Mouse (Mus musculus) hindbrain, embryonic 11.5 days (tissue): ENCODE measurements at regions not wholly inside any gene's neighbourhood (a gene's known extent, or its start where the extent isn't known, plus 50 kb on each side); places are given as distances from the start of the nearest gene placed in this dataset.

Experiments used
- ATAC-seq: fragments of 200-750 bp; cut with Nextera tagmentation; 2 replicates; pipeline ENCODE4 v1.8.0; 2017; ENCODE audit warnings: mild to moderate bottlenecking, moderate TSS enrichment, moderate library complexity; ENCODE audit not compliant: low FRiP score
- DNase-seq: peaks from one replicate; pipeline ENCODE4 v3.0.0-alpha.2; 2015; ENCODE audit warnings: low spot score
- H3K27ac ChIP-seq: fragments of 300-500 bp; sonication (generic); 2 replicates; pipeline ENCODE4 v1.5.1; 2014; ENCODE audit warnings: mild to moderate bottlenecking, low read depth, low read length
- H3K27me3 ChIP-seq: fragments of 300-500 bp; sonication (generic); 2 replicates; pipeline ENCODE4 v1.6.1; 2014; ENCODE audit warnings: mild to moderate bottlenecking, low read length, moderate library complexity, mixed read lengths; ENCODE audit not compliant: control insufficient read depth, insufficient read depth
- H3K36me3 ChIP-seq: fragments of 300-500 bp; sonication (generic); 2 replicates; pipeline ENCODE4 v1.6.1; 2014; ENCODE audit warnings: mild to moderate bottlenecking, low read length, moderate library complexity, mixed read lengths; ENCODE audit not compliant: control insufficient read depth, insufficient read depth
- H3K4me1 ChIP-seq: fragments of 300-500 bp; sonication (generic); replicated peaks from 2 replicates; pipeline ENCODE4 v1.6.1; 2014; ENCODE audit warnings: low read length, mixed read lengths; ENCODE audit not compliant: control insufficient read depth, insufficient read depth
- H3K4me2 ChIP-seq: fragments of 300-500 bp; sonication (generic); replicated peaks from 2 replicates; pipeline ENCODE4 v1.6.1; 2014; ENCODE audit warnings: mild to moderate bottlenecking, low read depth, low read length
- H3K4me3 ChIP-seq: fragments of 300-500 bp; sonication (generic); 2 replicates; pipeline ENCODE4 v1.5.1; 2014; ENCODE audit warnings: low read depth, low read length
- H3K9ac ChIP-seq: fragments of 300-500 bp; sonication (generic); 2 replicates; pipeline ENCODE4 v1.6.1; 2014; ENCODE audit warnings: low read depth, low read length
- H3K9me3 ChIP-seq: fragments of 300-500 bp; sonication (generic); 2 replicates; pipeline ENCODE4 v1.6.1; 2016; ENCODE audit warnings: low read length; ENCODE audit not compliant: control insufficient read depth
- WGBS: fragments of 180-500 bp; shearing (Covaris S2); extraction: QIAGEN DNeasy Blood & Tissue Kit; methylation state at CpG from one replicate; pipeline ENCODE4 v1.1.7; 2014; 5-methylcytosine and 5-hydroxymethylcytosine counted together

DNA sequence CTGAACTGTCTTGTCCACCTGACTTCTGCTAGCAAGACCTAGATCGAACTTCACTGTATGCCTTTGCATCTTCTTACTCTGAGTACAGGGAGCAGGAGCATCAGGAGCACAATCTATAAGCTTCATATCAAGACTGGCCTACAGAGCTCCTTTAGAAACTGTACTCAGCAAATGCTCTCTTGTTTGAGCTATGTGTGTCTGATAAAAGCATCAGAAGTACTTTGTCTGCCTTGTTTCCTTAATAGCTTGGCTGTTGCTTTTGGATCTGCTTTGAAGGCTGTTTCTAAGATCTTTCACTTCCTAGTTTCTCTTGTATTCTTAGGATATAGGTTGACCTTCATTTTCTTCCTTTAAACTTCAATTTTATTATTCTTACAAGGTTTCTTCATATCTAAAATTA is 175.3 kb upstream of the Cypt12 start:
- no peak overlapping the region for H3K4me3 ChIP-seq
- H3K4me2 ChIP-seq = no peak overlapping the region
- no peaks in the 10 kb centered on the region for H3K27me3 ChIP-seq
- DNase-seq (no peak), ATAC-seq (no peak)
- no peaks in the 10 kb centered on the region for H3K9me3 ChIP-seq
- H3K36me3 ChIP-seq = no peaks in the 10 kb centered on the region
- no peak overlapping the region for H3K9ac ChIP-seq
- no peak overlapping the region for H3K27ac ChIP-seq
- 97% methylated on average over 1 of the region's 1 CpGs for WGBS
- H3K4me1 ChIP-seq = no peaks in the 10 kb centered on the region

DNA sequence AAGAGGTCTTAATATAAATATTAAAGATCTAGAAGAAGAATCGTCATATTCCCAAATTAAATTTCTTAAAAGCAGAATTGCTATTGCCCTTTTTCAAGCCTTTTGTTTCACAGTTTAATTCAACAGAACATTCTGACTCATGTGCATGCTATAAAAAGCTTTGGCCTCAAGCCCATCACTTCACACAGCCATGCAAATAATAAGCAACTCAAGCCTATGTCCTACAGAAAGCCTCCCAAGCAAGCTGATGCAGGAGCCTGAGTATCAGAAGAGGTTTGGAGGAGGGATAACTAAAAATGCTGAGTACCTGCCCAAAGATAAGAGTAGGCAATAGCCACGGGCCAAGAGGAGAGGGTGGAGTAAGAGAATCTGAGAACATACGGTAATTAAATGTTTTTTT is 169.1 kb upstream of the Cypt12 start:
- H3K4me1 ChIP-seq = no peaks in the 10 kb centered on the region
- H3K4me3 ChIP-seq = no peak overlapping the region
- no peaks in the 10 kb centered on the region for H3K27me3 ChIP-seq
- 82% methylated on average over 3 of the region's 3 CpGs for WGBS
- H3K9ac ChIP-seq = no peak overlapping the region
- H3K4me2 ChIP-seq = no peak overlapping the region
- ATAC-seq = no peak
- H3K36me3 ChIP-seq = no peaks in the 10 kb centered on the region
- no peak for DNase-seq
- no peaks in the 10 kb centered on the region for H3K9me3 ChIP-seq
- no peak overlapping the region for H3K27ac ChIP-seq

DNA sequence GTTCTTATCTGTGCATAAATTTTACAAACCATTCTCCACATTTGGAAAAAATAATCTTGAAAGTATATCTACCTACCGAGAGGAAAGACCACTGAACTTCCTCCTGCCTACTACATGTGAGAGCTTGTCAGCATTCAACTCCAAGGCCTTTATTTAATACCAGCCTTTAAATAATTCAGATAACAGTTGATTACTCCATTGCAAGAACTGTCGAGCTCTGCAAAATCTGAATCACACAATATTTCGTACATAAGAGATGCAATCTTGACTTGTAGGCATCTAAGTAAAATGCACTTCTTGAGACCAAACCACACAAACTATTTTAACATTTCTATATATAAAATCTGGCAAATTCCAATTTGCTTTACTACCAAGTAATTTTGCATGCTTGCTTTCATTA is 164.1 kb upstream of the Cypt12 start:
- H3K4me3 ChIP-seq = peak overlapping the region; percentile 67
- no peak for DNase-seq
- no peaks in the 10 kb centered on the region for H3K27me3 ChIP-seq
- peak overlapping the region; percentile 83 for H3K27ac ChIP-seq
- peaks cover 3% of the 10 kb centered on the region; the same call in 1 of the 2 replicates for H3K4me1 ChIP-seq
- no peak for ATAC-seq
- no peaks in the 10 kb centered on the region for H3K36me3 ChIP-seq
- peak overlapping the region; percentile 39 for H3K4me2 ChIP-seq
- WGBS = 29% methylated on average over 3 of the region's 3 CpGs
- peak overlapping the region; percentile 53; the same call in 1 of the 2 replicates for H3K9ac ChIP-seq
- H3K9me3 ChIP-seq = no peaks in the 10 kb centered on the region

DNA sequence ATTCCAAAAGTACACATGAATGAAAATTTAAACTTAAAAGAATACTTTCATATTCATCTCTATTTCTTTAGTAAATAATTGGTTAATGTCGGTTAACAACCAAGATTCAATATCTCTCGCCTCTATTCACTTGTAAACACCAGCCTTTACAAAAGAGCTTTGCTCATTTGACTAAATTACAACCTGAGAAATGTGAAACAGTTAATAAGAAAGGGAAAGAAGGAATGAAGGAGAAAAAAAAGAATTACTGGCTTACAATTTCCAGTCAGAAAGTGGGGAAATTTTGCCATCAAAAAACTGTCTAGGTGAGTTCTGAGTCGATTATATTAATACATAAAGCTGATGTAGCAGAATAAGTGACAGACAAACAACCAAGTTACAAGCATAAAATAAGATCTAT is 163.6 kb upstream of the Cypt12 start:
- Histone ChIP-seq H3K36me3 (no peaks in the 10 kb centered on the region), H3K27ac (peak overlapping the region; percentile 100), H3K4me1 (peaks cover 3% of the 10 kb centered on the region; the same call in 1 of the 2 replicates), H3K9me3 (no peaks in the 10 kb centered on the region), H3K4me2 (peak overlapping the region; percentile 98), H3K4me3 (peak overlapping the region; percentile 67), H3K27me3 (no peaks in the 10 kb centered on the region), H3K9ac (no peak overlapping the region)
- DNase-seq (no peak), ATAC-seq (no peak)
- 11% methylated on average over 3 of the region's 3 CpGs for WGBS

DNA sequence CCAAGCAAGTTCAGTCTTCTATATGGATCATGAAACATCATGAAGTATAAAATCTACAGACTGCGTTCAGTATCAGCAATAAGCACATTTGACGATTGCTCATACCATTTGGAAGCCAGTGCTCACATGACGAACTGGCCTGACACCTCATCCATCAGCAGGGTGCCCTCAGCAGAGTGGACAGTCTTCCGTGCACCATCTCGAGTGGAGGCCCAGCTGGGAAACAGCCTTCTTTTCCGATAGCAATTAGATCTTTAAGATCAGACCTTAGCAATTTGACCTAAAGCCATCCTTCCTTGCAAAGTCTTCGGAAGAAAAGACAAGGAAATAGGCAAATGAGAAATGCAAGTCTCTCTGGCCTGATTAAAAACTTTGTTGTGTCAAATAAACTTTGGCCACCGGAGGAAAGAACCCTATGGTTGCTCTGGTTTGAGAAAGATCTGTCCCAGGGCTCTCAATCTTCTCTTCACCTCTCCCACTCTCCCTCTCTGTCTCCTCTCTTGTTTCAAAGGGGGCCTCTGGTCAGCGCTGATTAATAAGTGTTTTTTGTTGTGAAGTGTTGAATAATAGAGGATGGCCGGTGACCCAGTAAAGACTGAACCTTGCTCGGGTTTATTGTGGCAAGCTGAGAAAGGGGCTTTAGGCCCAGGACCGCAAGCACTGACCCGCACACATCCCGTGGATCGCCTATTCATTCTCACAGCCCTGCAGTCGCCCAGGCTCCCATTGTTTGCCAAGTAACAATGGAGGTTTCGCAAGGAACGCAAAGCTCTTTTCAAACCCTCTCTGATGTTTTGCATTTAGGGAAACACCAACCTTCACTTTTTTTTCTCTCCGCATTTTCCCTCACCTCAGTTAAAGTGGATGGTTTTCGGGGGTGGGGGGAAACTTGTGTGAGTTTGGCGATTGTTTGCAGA is 162.8 kb upstream of the Cypt12 start:
- peak; percentile 78 for DNase-seq
- WGBS = under 1% methylated on average over 21 of the region's 21 CpGs
- Histone ChIP-seq H3K4me3 (peak overlapping the region; percentile 67), H3K4me1 (peaks cover 3% of the 10 kb centered on the region; the same call in 1 of the 2 replicates), H3K27ac (peak overlapping the region; percentile 100), H3K9me3 (no peaks in the 10 kb centered on the region), H3K9ac (peak overlapping the region; percentile 99), H3K27me3 (no peaks in the 10 kb centered on the region), H3K36me3 (no peaks in the 10 kb centered on the region), H3K4me2 (peak overlapping the region; percentile 98)
- peak; percentile 72 for ATAC-seq

DNA sequence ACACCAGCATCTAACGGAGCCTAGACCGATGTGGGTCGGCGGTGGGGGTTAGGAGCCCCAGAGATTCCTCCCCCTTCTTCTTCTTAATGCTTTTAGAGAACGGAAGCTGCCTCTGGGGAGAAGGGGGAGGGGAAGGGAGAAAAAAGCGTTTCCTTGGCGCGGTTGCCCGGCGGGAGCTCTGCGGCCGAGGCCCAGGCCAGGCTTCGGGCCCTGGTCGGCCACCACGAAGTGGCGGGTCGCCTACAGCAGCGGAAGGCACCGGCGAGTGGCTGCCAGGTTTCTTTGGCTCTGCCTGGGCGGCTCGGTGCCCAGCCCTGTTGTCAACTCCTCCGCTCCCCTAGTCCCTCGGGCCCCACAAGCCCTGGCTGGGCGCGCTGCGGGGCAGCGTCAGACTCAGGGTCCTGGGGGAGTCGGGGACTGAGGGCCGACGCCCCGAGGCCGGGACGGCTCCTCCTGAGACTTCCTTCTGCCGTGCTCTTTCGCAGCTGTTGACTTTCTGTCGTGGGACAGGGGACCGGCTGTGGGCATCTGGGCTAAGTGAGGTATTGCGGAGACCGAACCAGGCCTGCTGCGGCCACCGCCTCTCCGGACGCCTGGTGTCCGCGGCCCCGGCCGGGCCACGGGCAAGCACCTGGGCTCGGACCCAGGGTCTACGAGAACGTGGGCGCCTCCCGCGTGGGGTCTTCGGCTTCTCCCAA is 162.0 kb upstream of the Cypt12 start:
- peaks cover 3% of the 10 kb centered on the region; the same call in 1 of the 2 replicates for H3K4me1 ChIP-seq
- no peaks in the 10 kb centered on the region for H3K27me3 ChIP-seq
- peak overlapping the region; percentile 99 for H3K9ac ChIP-seq
- under 1% methylated on average over 54 of the region's 56 CpGs for WGBS
- peak overlapping the region; percentile 98 for H3K4me2 ChIP-seq
- DNase-seq (peak; percentile 85), ATAC-seq (peak; percentile 65)
- peak overlapping the region; percentile 100 for H3K27ac ChIP-seq
- no peaks in the 10 kb centered on the region for H3K36me3 ChIP-seq
- peak overlapping the region; percentile 67 for H3K4me3 ChIP-seq
- H3K9me3 ChIP-seq = no peaks in the 10 kb centered on the region

DNA sequence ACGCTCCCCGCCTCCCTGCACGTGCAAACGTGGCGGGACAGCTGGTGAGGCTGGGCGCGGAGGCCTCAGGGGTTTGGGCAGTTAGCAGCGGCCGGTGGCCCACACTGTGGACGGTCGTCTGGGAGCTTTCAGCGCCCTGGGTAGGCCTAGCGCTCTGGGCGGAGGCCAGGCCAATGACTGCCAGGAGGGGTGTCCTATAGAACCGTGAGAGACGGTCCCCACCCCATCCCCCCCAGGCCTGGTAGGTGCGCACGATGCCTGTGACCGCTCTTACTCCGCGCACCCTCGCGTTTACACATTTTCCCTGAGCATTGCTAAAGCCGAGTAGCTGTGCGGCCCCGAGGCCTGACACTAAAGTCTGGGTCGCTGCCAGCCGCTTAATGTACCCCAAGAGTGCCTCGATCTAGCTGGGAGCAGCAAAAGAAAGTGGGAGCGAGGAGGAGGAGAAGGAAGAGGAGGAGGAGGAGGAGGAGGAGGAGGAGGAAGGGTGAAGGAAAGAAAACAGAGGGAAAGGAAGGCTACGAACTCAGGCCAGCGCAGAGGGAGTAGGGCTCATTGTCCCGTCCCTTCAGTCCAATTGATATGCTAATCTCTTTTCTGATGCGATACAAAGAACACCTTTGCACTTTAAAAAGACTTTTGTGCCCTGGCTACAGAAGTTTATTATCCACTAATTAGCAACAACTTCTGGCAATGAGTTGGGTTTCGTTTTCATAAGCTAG is 161.3 kb upstream of the Cypt12 start:
- WGBS = under 1% methylated on average over 33 of the region's 35 CpGs
- Histone ChIP-seq H3K4me1 (peaks cover 3% of the 10 kb centered on the region; the same call in 1 of the 2 replicates), H3K9ac (peak overlapping the region; percentile 99), H3K4me3 (peak overlapping the region; percentile 67), H3K9me3 (no peaks in the 10 kb centered on the region), H3K27ac (peak overlapping the region; percentile 100), H3K4me2 (peak overlapping the region; percentile 98), H3K36me3 (no peaks in the 10 kb centered on the region), H3K27me3 (no peaks in the 10 kb centered on the region)
- DNase-seq (peak; percentile 78), ATAC-seq (peak; percentile 72)
